Mouse (Mus musculus): ENCODE data around the gene Nr1d1. TPM values are rescaled to one million over a fixed set of nuclear protein-coding genes. Genes with fewer than 3 reads are reported as not detected.
A peak's percentile ranks its signal among the peaks of the same experiment; 100 is the strongest.

The Nr1d1 gene
- polyA plus RNA-seq, 1 experiment from 2014 or later = 0.69 TPM

DNA sequence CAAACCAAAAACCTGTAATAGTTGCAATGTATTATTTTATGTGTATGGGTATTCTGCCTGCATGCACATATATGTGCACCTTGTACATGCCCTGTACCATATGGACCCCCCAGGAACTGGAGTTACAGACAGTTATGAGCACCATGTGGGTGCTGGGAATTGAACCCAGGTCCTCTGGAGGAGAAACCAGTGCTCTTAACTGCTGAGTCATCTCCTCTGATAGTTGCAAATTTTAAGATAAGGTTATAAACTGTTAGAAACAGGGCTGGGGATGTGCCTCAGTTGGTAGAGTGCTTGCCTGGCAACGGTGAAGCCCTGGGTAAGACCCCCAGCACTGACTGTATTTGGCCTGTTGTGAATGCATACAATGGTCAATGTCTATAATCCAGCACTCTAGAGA lies 16.3 kb upstream of the Nr1d1 start:
- Histone ChIP-seq H3K27ac (replicated peaks; ENCODE audit: low read depth, low read length) (no peak overlapping the region), H3K4me2 (ENCODE audit: low read depth, low read length) (no peak overlapping the region), H3K36me3 (replicated peaks; ENCODE audit: control insufficient read depth, insufficient read depth, low read depth, low read length) (no peaks in the 10 kb centered on the region), H3K27me3 (ENCODE audit: control insufficient read depth, insufficient read depth, low read length) (no peaks in the 10 kb centered on the region), H3K4me3 (ENCODE audit: low read depth, low read length) (no peak overlapping the region), H3K9me3 (replicated peaks; ENCODE audit: control insufficient read depth, low read length) (no peaks in the 10 kb centered on the region), H3K9ac (replicated peaks; ENCODE audit: low read length) (no peak overlapping the region), H3K4me1 (ENCODE audit: control insufficient read depth, insufficient read depth, low read length) (peaks cover 4% of the 10 kb centered on the region; the same call in 1 of the 2 replicates)
- DNase-seq (ENCODE audit: low spot score) = no peak
- ATAC-seq (replicated peaks; ENCODE audit: insufficient number of reproducible peaks, low FRiP score, low TSS enrichment, low read depth) = no peak
- 69% methylated on average over 1 of the region's 1 CpGs for WGBS

- 78% methylated on average over 5 of the region's 5 CpGs for WGBS
- peaks cover 6% of the 10 kb centered on the region for H3K4me1 ChIP-seq (ENCODE audit: control insufficient read depth, insufficient read depth, low read length)
These were observed 15.6 kb upstream of the Nr1d1 start for GRCm38 (mm10) chr11:98790631-98791205.

DNA sequence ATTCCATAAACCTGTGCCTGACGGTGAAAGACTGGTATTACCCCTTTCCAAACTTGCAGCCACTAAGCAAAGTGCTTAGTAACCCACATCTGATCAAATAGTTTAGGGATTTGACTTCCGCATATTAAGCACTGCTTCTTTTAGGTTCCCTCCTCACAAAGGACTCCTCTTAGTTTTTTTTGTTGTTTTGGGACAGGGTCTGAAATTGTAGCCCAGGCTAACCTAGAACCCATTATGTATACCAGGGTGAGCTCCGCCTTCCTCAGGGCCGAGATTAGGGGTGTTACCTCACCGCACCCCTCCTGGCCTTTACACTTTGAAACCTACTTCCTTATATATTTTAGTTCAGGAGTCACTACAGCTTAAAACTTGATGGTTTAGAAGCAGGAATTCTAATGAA lies 14.7 kb upstream of the Nr1d1 start:
- ATAC-seq (replicated peaks; ENCODE audit: insufficient number of reproducible peaks, low FRiP score, low TSS enrichment, low read depth) (no peak), DNase-seq (ENCODE audit: low spot score) (no peak)
- H3K36me3 ChIP-seq (replicated peaks; ENCODE audit: control insufficient read depth, insufficient read depth, low read depth, low read length) = no peaks in the 10 kb centered on the region
- peak overlapping the region; percentile 83 for H3K4me2 ChIP-seq (ENCODE audit: low read depth, low read length)
- H3K4me3 ChIP-seq (ENCODE audit: low read depth, low read length) = peak overlapping the region; percentile 32
- 36% methylated on average over 5 of the region's 5 CpGs for WGBS
- no peaks in the 10 kb centered on the region for H3K27me3 ChIP-seq (ENCODE audit: control insufficient read depth, insufficient read depth, low read length)
- H3K9me3 ChIP-seq (replicated peaks; ENCODE audit: control insufficient read depth, low read length) = no peaks in the 10 kb centered on the region
- H3K4me1 ChIP-seq (ENCODE audit: control insufficient read depth, insufficient read depth, low read length) = peaks cover 10% of the 10 kb centered on the region
- no peak overlapping the region; the same call in 1 of the 2 replicates for H3K9ac ChIP-seq (replicated peaks; ENCODE audit: low read length)
- H3K27ac ChIP-seq (replicated peaks; ENCODE audit: low read depth, low read length) = no peak overlapping the region

More at GRCm38 (mm10) chr11:98790631-98791205, 15.6 kb upstream of the Nr1d1 start:
- ATAC-seq (replicated peaks; ENCODE audit: insufficient number of reproducible peaks, low FRiP score, low TSS enrichment, low read depth) (no peak), DNase-seq (ENCODE audit: low spot score) (no peak)
- Histone ChIP-seq H3K36me3 (replicated peaks; ENCODE audit: control insufficient read depth, insufficient read depth, low read depth, low read length) (no peaks in the 10 kb centered on the region), H3K27ac (replicated peaks; ENCODE audit: low read depth, low read length) (no peak overlapping the region), H3K9ac (replicated peaks; ENCODE audit: low read length) (no peak overlapping the region), H3K27me3 (ENCODE audit: control insufficient read depth, insufficient read depth, low read length) (no peaks in the 10 kb centered on the region), H3K9me3 (replicated peaks; ENCODE audit: control insufficient read depth, low read length) (no peaks in the 10 kb centered on the region), H3K4me2 (ENCODE audit: low read depth, low read length) (no peak overlapping the region), H3K4me3 (ENCODE audit: low read depth, low read length) (no peak overlapping the region)

- Histone ChIP-seq H3K27me3 (ENCODE audit: control insufficient read depth, insufficient read depth, low read length) (no peaks in the 10 kb centered on the region), H3K4me2 (ENCODE audit: low read depth, low read length) (peak overlapping the region; percentile 83), H3K36me3 (replicated peaks; ENCODE audit: control insufficient read depth, insufficient read depth, low read depth, low read length) (no peaks in the 10 kb centered on the region), H3K27ac (replicated peaks; ENCODE audit: low read depth, low read length) (no peak overlapping the region; the same call in 1 of the 2 replicates), H3K9me3 (replicated peaks; ENCODE audit: control insufficient read depth, low read length) (no peaks in the 10 kb centered on the region), H3K9ac (replicated peaks; ENCODE audit: low read length) (peak overlapping the region; percentile 52), H3K4me3 (ENCODE audit: low read depth, low read length) (peak overlapping the region; percentile 32), H3K4me1 (ENCODE audit: control insufficient read depth, insufficient read depth, low read length) (peaks cover 10% of the 10 kb centered on the region)
- 4% methylated on average over 25 of the region's 25 CpGs for WGBS
- peak; percentile 36 for DNase-seq (ENCODE audit: low spot score)
- ATAC-seq (replicated peaks; ENCODE audit: insufficient number of reproducible peaks, low FRiP score, low TSS enrichment, low read depth) = peak; percentile 10; the same call in 1 of the 2 replicates
These were observed 14.2 kb upstream of the Nr1d1 start for GRCm38 (mm10) chr11:98789219-98789807.

GRCm38 (mm10) chr11:98788550-98789218 lies 13.6 kb upstream of the Nr1d1 start:
- peak; percentile 95 for DNase-seq (ENCODE audit: low spot score)
- Histone ChIP-seq H3K4me3 (ENCODE audit: low read depth, low read length) (peak overlapping the region; percentile 32), H3K27ac (replicated peaks; ENCODE audit: low read depth, low read length) (peak overlapping the region; percentile 23; the same call in 1 of the 2 replicates), H3K4me1 (ENCODE audit: control insufficient read depth, insufficient read depth, low read length) (peaks cover 10% of the 10 kb centered on the region), H3K4me2 (ENCODE audit: low read depth, low read length) (peak overlapping the region; percentile 83), H3K9ac (replicated peaks; ENCODE audit: low read length) (peak overlapping the region; percentile 52), H3K36me3 (replicated peaks; ENCODE audit: control insufficient read depth, insufficient read depth, low read depth, low read length) (no peaks in the 10 kb centered on the region), H3K27me3 (ENCODE audit: control insufficient read depth, insufficient read depth, low read length) (no peaks in the 10 kb centered on the region), H3K9me3 (replicated peaks; ENCODE audit: control insufficient read depth, low read length) (no peaks in the 10 kb centered on the region)
- peak; percentile 64 for ATAC-seq (replicated peaks; ENCODE audit: insufficient number of reproducible peaks, low FRiP score, low TSS enrichment, low read depth)
- 13% methylated on average over 18 of the region's 18 CpGs for WGBS

DNA sequence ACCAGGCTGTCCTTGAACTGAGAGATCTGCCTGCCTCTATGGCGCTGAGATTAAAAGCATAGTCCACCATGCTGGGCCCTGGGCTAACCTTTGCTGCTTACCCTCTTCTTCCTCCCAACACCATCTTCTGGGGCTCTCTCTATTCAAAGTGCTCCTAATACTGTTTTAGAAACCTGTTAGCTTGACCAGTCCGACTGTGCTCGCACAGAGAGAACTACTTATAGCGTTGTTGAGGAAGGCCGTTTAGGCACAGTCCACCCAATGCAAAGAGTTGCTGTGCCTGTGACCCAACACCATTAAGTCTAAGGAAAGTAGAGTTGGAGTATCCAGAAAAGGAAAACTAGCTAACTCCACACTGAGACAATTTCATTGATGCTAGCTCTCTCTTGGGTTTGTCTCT lies 13.0 kb upstream of the Nr1d1 start:
- H3K9me3 ChIP-seq (replicated peaks; ENCODE audit: control insufficient read depth, low read length) = no peaks in the 10 kb centered on the region
- no peak for DNase-seq (ENCODE audit: low spot score)
- no peak overlapping the region for H3K4me3 ChIP-seq (ENCODE audit: low read depth, low read length)
- H3K27me3 ChIP-seq (ENCODE audit: control insufficient read depth, insufficient read depth, low read length) = no peaks in the 10 kb centered on the region
- H3K9ac ChIP-seq (replicated peaks; ENCODE audit: low read length) = no peak overlapping the region
- 91% methylated on average over 5 of the region's 5 CpGs for WGBS
- no peak overlapping the region for H3K27ac ChIP-seq (replicated peaks; ENCODE audit: low read depth, low read length)
- no peaks in the 10 kb centered on the region for H3K36me3 ChIP-seq (replicated peaks; ENCODE audit: control insufficient read depth, insufficient read depth, low read depth, low read length)
- ATAC-seq (replicated peaks; ENCODE audit: insufficient number of reproducible peaks, low FRiP score, low TSS enrichment, low read depth) = no peak
- H3K4me2 ChIP-seq (ENCODE audit: low read depth, low read length) = no peak overlapping the region
- H3K4me1 ChIP-seq (ENCODE audit: control insufficient read depth, insufficient read depth, low read length) = peaks cover 12% of the 10 kb centered on the region

GRCm38 (mm10) chr11:98787691-98788090 lies 12.6 kb upstream of the Nr1d1 start:
- H3K9me3 ChIP-seq (replicated peaks; ENCODE audit: control insufficient read depth, low read length) = no peaks in the 10 kb centered on the region
- no peak for ATAC-seq (replicated peaks; ENCODE audit: insufficient number of reproducible peaks, low FRiP score, low TSS enrichment, low read depth)
- H3K9ac ChIP-seq (replicated peaks; ENCODE audit: low read length) = no peak overlapping the region
- H3K4me2 ChIP-seq (ENCODE audit: low read depth, low read length) = no peak overlapping the region
- H3K27me3 ChIP-seq (ENCODE audit: control insufficient read depth, insufficient read depth, low read length) = no peaks in the 10 kb centered on the region
- WGBS = 90% methylated on average over 1 of the region's 1 CpGs
- DNase-seq (ENCODE audit: low spot score) = no peak
- no peak overlapping the region for H3K27ac ChIP-seq (replicated peaks; ENCODE audit: low read depth, low read length)
- H3K36me3 ChIP-seq (replicated peaks; ENCODE audit: control insufficient read depth, insufficient read depth, low read depth, low read length) = no peaks in the 10 kb centered on the region
- no peak overlapping the region for H3K4me3 ChIP-seq (ENCODE audit: low read depth, low read length)
- H3K4me1 ChIP-seq (ENCODE audit: control insufficient read depth, insufficient read depth, low read length) = peaks cover 16% of the 10 kb centered on the region

- no peak for DNase-seq (ENCODE audit: low spot score)
- Histone ChIP-seq H3K36me3 (replicated peaks; ENCODE audit: control insufficient read depth, insufficient read depth, low read depth, low read length) (no peaks in the 10 kb centered on the region), H3K4me3 (ENCODE audit: low read depth, low read length) (no peak overlapping the region), H3K27ac (replicated peaks; ENCODE audit: low read depth, low read length) (no peak overlapping the region), H3K9ac (replicated peaks; ENCODE audit: low read length) (no peak overlapping the region), H3K4me2 (ENCODE audit: low read depth, low read length) (no peak overlapping the region), H3K9me3 (replicated peaks; ENCODE audit: control insufficient read depth, low read length) (no peaks in the 10 kb centered on the region), H3K27me3 (ENCODE audit: control insufficient read depth, insufficient read depth, low read length) (no peaks in the 10 kb centered on the region), H3K4me1 (ENCODE audit: control insufficient read depth, insufficient read depth, low read length) (peaks cover 19% of the 10 kb centered on the region)
- ATAC-seq (replicated peaks; ENCODE audit: insufficient number of reproducible peaks, low FRiP score, low TSS enrichment, low read depth) = no peak
- 38% methylated on average over 7 of the region's 7 CpGs for WGBS
These were observed 12.1 kb upstream of the Nr1d1 start for GRCm38 (mm10) chr11:98787229-98787628.

Data from embryonic facial prominence, embryonic 11.5 days (tissue).